Mouse (Mus musculus) C2C12 (cell line): ENCODE data around the gene Leprot. TPM values are rescaled to one million over a fixed set of nuclear protein-coding genes. Genes with fewer than 3 reads are reported as not detected.

Experiments used
- H3K27me3 ChIP-seq: one replicate; pipeline ENCODE4 v1.6.1; 2011; ENCODE audit not compliant: control insufficient read depth, insufficient read depth, insufficient read length
- H3K36me3 ChIP-seq: one replicate; pipeline ENCODE4 v1.6.1; 2011; ENCODE audit not compliant: control insufficient read depth, insufficient read depth
- H3K4me3 ChIP-seq: one replicate; pipeline ENCODE4 v1.5.1; 2011; ENCODE audit warnings: mild to moderate bottlenecking, control low read depth; ENCODE audit not compliant: poor library complexity, insufficient read depth, severe bottlenecking
- H3K79me2 ChIP-seq: one replicate; pipeline ENCODE4 v1.6.1; 2011; ENCODE audit not compliant: control insufficient read depth, insufficient read depth
- H3K79me3 ChIP-seq: one replicate; pipeline ENCODE4 v1.6.1; 2011; ENCODE audit warnings: low read depth, control low read depth
- H3ac ChIP-seq: one replicate; pipeline ENCODE3; 2011; ENCODE audit warnings: low read depth; ENCODE audit not compliant: control insufficient read depth, insufficient read length
- CEBPB ChIP-seq: IDR thresholded peaks from one replicate; pipeline ENCODE4 v1.6.1; 2011; ENCODE audit warnings: low read depth, mild to moderate bottlenecking, control low read depth, moderate library complexity
- CTCF ChIP-seq: IDR thresholded peaks from one replicate; pipeline ENCODE4 v1.5.1; 2011; ENCODE audit not compliant: control insufficient read depth, insufficient read depth, insufficient read length
- FOSL1 ChIP-seq: IDR thresholded peaks from one replicate; pipeline ENCODE4 v1.8.0; 2011; ENCODE audit warnings: mild to moderate bottlenecking, low read length; ENCODE audit not compliant: poor library complexity, insufficient read depth, severe bottlenecking
- MAX ChIP-seq: IDR thresholded peaks from one replicate; pipeline ENCODE4 v1.6.1; 2011; ENCODE audit warnings: mild to moderate bottlenecking, control low read depth
- MYOD1 ChIP-seq: IDR thresholded peaks from one replicate; pipeline ENCODE4 v1.6.1; 2011; ENCODE audit warnings: low read depth; ENCODE audit not compliant: control insufficient read depth, insufficient read length
- MYOG ChIP-seq: IDR thresholded peaks from one replicate; pipeline ENCODE4 v1.6.1; 2011; ENCODE audit not compliant: control insufficient read depth, insufficient read length; ENCODE audit errors: extremely low read depth
- USF1 ChIP-seq: IDR thresholded peaks from one replicate; pipeline ENCODE4 v1.6.1; 2011; ENCODE audit warnings: low read depth, mild to moderate bottlenecking, control low read depth, moderate library complexity
- polyA plus RNA-seq: library from polyadenylated mRNA; unstranded; fragments of >200 nt; fragmentation: generic; extraction: Trizol; gene quantifications from one replicate; pipeline ENCODE4 v1.2.1, GENCODE M21; 2012; ENCODE audit warnings: missing spikeins

Leprot gene
- polyA plus RNA-seq, 1 experiment = 41.2 TPM

GRCm38 (mm10) chr4:101642708-101643107 lies 4.8 kb upstream of the Leprot start:
- TF ChIP-seq MYOD1 (no peak), USF1 (no peak), MYOG (no peak), FOSL1 (no peak), CTCF (no peak)

GRCm38 (mm10) chr4:101643216-101643615 lies 4.3 kb upstream of the Leprot start:
- no peaks in the 10 kb centered on the region for H3K79me3 ChIP-seq
- H3ac ChIP-seq = no peak overlapping the region
- no peaks in the 10 kb centered on the region for H3K27me3 ChIP-seq
- TF ChIP-seq MAX (no peak), CTCF (no peak), CEBPB (no peak), MYOD1 (no peak), MYOG (no peak), USF1 (no peak), FOSL1 (no peak)
- H3K36me3 ChIP-seq = no peaks in the 10 kb centered on the region
- H3K79me2 ChIP-seq = peaks cover 1% of the 10 kb centered on the region
- H3K4me3 ChIP-seq = no peak overlapping the region

More at GRCm38 (mm10) chr4:101642708-101643107, 4.8 kb upstream of the Leprot start:
- H3K27me3 ChIP-seq = no peaks in the 10 kb centered on the region
- no peak overlapping the region for H3K4me3 ChIP-seq
- H3ac ChIP-seq = no peak overlapping the region
- H3K79me3 ChIP-seq = no peaks in the 10 kb centered on the region
- H3K36me3 ChIP-seq = no peaks in the 10 kb centered on the region
- no peaks in the 10 kb centered on the region for H3K79me2 ChIP-seq

GRCm38 (mm10) chr4:101646857-101647195 lies 692 bp upstream of the Leprot start:
- H3K79me3 ChIP-seq = peaks cover 11% of the 10 kb centered on the region
- peaks cover 35% of the 10 kb centered on the region for H3K79me2 ChIP-seq
- TF ChIP-seq USF1 (no peak), MAX (no peak), CTCF (no peak), CEBPB (no peak), FOSL1 (no peak), MYOG (no peak), MYOD1 (no peak)
- peak overlapping the region; percentile 34 for H3K4me3 ChIP-seq
- H3K27me3 ChIP-seq = no peaks in the 10 kb centered on the region
- no peaks in the 10 kb centered on the region for H3K36me3 ChIP-seq
- H3ac ChIP-seq = peak overlapping the region; percentile 82

- no peaks in the 10 kb centered on the region for H3K27me3 ChIP-seq
Observed at GRCm38 (mm10) chr4:101647976-101648642, 591 bp downstream of the Leprot start.

GRCm38 (mm10) chr4:101648745-101649144 lies 1.2 kb downstream of the Leprot start:
- peaks cover 37% of the 10 kb centered on the region for H3K79me2 ChIP-seq
- H3K36me3 ChIP-seq = no peaks in the 10 kb centered on the region
- no peak overlapping the region for H3ac ChIP-seq
- H3K27me3 ChIP-seq = no peaks in the 10 kb centered on the region
- H3K79me3 ChIP-seq = peaks cover 11% of the 10 kb centered on the region
- TF ChIP-seq MYOD1 (no peak), CEBPB (no peak), MYOG (no peak), MAX (no peak), USF1 (no peak), FOSL1 (no peak), CTCF (no peak)
- peak overlapping the region; percentile 80 for H3K4me3 ChIP-seq

More at GRCm38 (mm10) chr4:101647976-101648642, 591 bp downstream of the Leprot start:
- no peaks in the 10 kb centered on the region for H3K36me3 ChIP-seq
- peaks cover 11% of the 10 kb centered on the region for H3K79me3 ChIP-seq
- peaks cover 37% of the 10 kb centered on the region for H3K79me2 ChIP-seq
- H3ac ChIP-seq = peak overlapping the region; percentile 98
- TF ChIP-seq MYOD1 (no peak), USF1 (no peak), MYOG (no peak), CEBPB (no peak), MAX (no peak), FOSL1 (no peak), CTCF (no peak)
- peak overlapping the region; percentile 80 for H3K4me3 ChIP-seq
